Mouse (Mus musculus) intestine, embryonic 16.5 days (tissue): Measurements from ENCODE around the gene Kcnmb4. TPM values are rescaled to one million over a fixed set of nuclear protein-coding genes. Genes with fewer than 3 reads are reported as not detected.

Experiments
- ATAC-seq: fragments of 200-750 bp; cut with Nextera tagmentation; 2 replicates; pipeline ENCODE4 v1.8.0; 2017; ENCODE audit warnings: moderate TSS enrichment, moderate library complexity
- H3K27ac ChIP-seq: fragments of 300-500 bp; sonication (generic); 2 replicates; pipeline ENCODE4 v1.5.1; 2014; ENCODE audit warnings: mild to moderate bottlenecking, low read length
- H3K27me3 ChIP-seq: fragments of 300-500 bp; sonication (generic); replicated peaks from 2 replicates; pipeline ENCODE4 v1.6.1; 2014; ENCODE audit warnings: low read length, control low read depth, mixed read lengths; ENCODE audit not compliant: control insufficient read depth, insufficient read depth
- H3K36me3 ChIP-seq: fragments of 300-500 bp; sonication (generic); 2 replicates; pipeline ENCODE4 v1.6.1; 2014; ENCODE audit warnings: low read length, control low read depth; ENCODE audit not compliant: control insufficient read depth, insufficient read depth
- H3K4me1 ChIP-seq: fragments of 300-500 bp; sonication (generic); 2 replicates; pipeline ENCODE4 v1.6.1; 2014; ENCODE audit warnings: low read length, control low read depth, mixed read lengths; ENCODE audit not compliant: control insufficient read depth, insufficient read depth
- H3K4me2 ChIP-seq: fragments of 300-500 bp; sonication (generic); 2 replicates; pipeline ENCODE4 v1.6.1; 2014; ENCODE audit warnings: low read depth, low read length, control low read depth
- H3K4me3 ChIP-seq: fragments of 300-500 bp; sonication (generic); 2 replicates; pipeline ENCODE4 v1.5.1; 2014; ENCODE audit warnings: mild to moderate bottlenecking, low read length
- H3K9ac ChIP-seq: fragments of 300-500 bp; sonication (generic); 2 replicates; pipeline ENCODE4 v1.6.1; 2014; ENCODE audit warnings: low read depth, low read length
- H3K9me3 ChIP-seq: fragments of 300-500 bp; sonication (generic); 2 replicates; pipeline ENCODE4 v1.6.1; 2016; ENCODE audit warnings: low read length, control low read depth; ENCODE audit not compliant: control insufficient read depth
- WGBS: fragments of 180-500 bp; shearing (Covaris S2); extraction: QIAGEN DNeasy Blood & Tissue Kit; methylation state at CpG from one replicate; pipeline ENCODE4 v1.1.7; 2014; 5-methylcytosine and 5-hydroxymethylcytosine counted together
- polyA plus RNA-seq: library from polyadenylated mRNA; unstranded; fragments of >200 nt; fragmentation: Nextera tagmentation; extraction: Ambion mirVana; gene quantifications from 2 replicates; pipeline ENCODE4 v1.2.1, GENCODE M21; 2015

The Kcnmb4 gene
- polyA plus RNA-seq, 1 experiment from 2014 or later, result 1.9 TPM

- Histone ChIP-seq H3K9me3 (no peaks in the 10 kb centered on the region), H3K4me3 (no peak overlapping the region), H3K27ac (no peak overlapping the region), H3K36me3 (no peaks in the 10 kb centered on the region), H3K27me3 (no peaks in the 10 kb centered on the region), H3K9ac (no peak overlapping the region), H3K4me1 (no peaks in the 10 kb centered on the region), H3K4me2 (peak overlapping the region; percentile 12; the same call in 1 of the 2 replicates)
- WGBS, result 25% methylated on average over 14 of the region's 14 CpGs
- no peak for ATAC-seq
Observed at GRCm38 (mm10) chr10:116397573-116397972, 76.1 kb downstream of the Kcnmb4 start.

GRCm38 (mm10) chr10:116396966-116397365, 76.7 kb downstream of the Kcnmb4 start:
- no peaks in the 10 kb centered on the region; the same call in 1 of the 2 replicates for H3K27me3 ChIP-seq
- no peak for ATAC-seq
- H3K4me3 ChIP-seq, result no peak overlapping the region
- H3K4me2 ChIP-seq, result no peak overlapping the region
- H3K36me3 ChIP-seq, result no peaks in the 10 kb centered on the region
- no peak overlapping the region for H3K27ac ChIP-seq
- no peaks in the 10 kb centered on the region for H3K4me1 ChIP-seq
- no peak overlapping the region for H3K9ac ChIP-seq
- WGBS, result 84% methylated on average over 13 of the region's 13 CpGs
- H3K9me3 ChIP-seq, result no peaks in the 10 kb centered on the region

GRCm38 (mm10) chr10:116396279-116396678, 77.4 kb downstream of the Kcnmb4 start:
- H3K9ac ChIP-seq, result no peak overlapping the region
- H3K4me2 ChIP-seq, result no peak overlapping the region
- no peak overlapping the region for H3K4me3 ChIP-seq
- no peaks in the 10 kb centered on the region for H3K9me3 ChIP-seq
- WGBS, result 71% methylated on average over 5 of the region's 5 CpGs
- H3K27ac ChIP-seq, result no peak overlapping the region
- no peaks in the 10 kb centered on the region; the same call in 1 of the 2 replicates for H3K27me3 ChIP-seq
- H3K4me1 ChIP-seq, result no peaks in the 10 kb centered on the region
- no peaks in the 10 kb centered on the region for H3K36me3 ChIP-seq
- no peak for ATAC-seq

GRCm38 (mm10) chr10:116394585-116394984, 79.1 kb downstream of the Kcnmb4 start:
- Histone ChIP-seq H3K27ac (no peak overlapping the region), H3K36me3 (no peaks in the 10 kb centered on the region), H3K9me3 (no peaks in the 10 kb centered on the region), H3K9ac (no peak overlapping the region), H3K27me3 (no peaks in the 10 kb centered on the region; the same call in 1 of the 2 replicates), H3K4me3 (no peak overlapping the region), H3K4me2 (no peak overlapping the region), H3K4me1 (no peaks in the 10 kb centered on the region)
- WGBS, result 42% methylated on average over 4 of the region's 4 CpGs
- no peak for ATAC-seq

DNA sequence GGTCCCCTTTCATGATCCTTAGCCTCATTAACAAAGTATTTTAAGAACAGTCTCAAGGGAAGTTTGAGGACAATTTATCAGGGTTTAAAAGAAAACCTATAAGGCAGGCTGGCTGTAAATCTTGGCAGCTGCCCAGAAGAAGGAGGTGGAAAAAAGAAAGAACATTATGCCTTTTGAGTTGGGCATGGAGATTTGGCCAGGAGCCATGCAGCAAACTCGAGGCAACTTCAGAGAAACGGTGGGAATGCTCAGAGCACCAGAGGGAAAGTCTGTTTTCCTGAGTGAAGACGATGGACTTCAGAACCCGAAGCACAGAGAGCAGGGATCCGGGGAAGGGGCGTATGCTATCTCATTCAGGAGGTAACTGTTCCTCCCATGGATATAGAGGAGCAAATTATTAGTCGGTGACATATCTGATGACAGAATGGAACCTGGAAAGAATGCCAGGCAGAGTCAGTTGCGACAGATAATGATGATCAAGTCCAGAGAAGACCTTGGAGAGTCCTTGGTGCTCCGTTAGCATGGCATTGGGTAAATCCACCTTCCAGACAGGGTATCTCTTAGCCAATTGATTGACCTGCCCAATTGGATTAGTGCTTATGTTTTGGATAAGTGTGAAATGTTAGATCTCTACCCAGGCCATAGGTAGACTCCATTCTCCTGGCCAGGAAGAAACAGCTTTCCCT, 79.7 kb downstream of the Kcnmb4 start:
- H3K27me3 ChIP-seq, result no peaks in the 10 kb centered on the region; the same call in 1 of the 2 replicates
- no peaks in the 10 kb centered on the region for H3K36me3 ChIP-seq
- no peaks in the 10 kb centered on the region for H3K9me3 ChIP-seq
- H3K9ac ChIP-seq, result no peak overlapping the region
- no peak overlapping the region for H3K4me3 ChIP-seq
- H3K4me2 ChIP-seq, result no peak overlapping the region
- no peak for ATAC-seq
- H3K4me1 ChIP-seq, result no peaks in the 10 kb centered on the region
- H3K27ac ChIP-seq, result no peak overlapping the region
- WGBS, result 73% methylated on average over 9 of the region's 9 CpGs

DNA sequence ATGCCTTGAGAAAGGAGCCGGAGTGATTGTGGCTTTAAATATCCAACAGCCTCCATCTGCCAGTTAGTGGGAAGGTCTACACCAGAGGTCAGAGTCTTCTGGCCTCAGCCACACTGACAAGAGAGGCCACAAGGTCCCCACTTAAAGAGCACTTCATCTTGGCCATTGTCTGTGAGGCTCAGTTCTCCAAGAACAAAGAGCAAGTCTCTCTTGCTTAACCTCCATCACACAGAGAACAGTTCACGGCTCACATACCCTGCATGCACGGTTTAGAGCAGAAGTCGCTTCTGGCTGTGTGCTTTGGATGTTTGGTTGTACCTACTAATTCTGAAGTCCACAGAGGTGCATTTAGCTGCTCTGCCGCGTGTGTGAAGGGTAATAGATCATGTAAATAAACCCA, 84.8 kb downstream of the Kcnmb4 start:
- no peak for ATAC-seq
- Histone ChIP-seq H3K27ac (no peak overlapping the region), H3K4me2 (no peak overlapping the region), H3K4me1 (no peaks in the 10 kb centered on the region; the same call in 1 of the 2 replicates), H3K27me3 (no peaks in the 10 kb centered on the region; the same call in 1 of the 2 replicates), H3K36me3 (no peaks in the 10 kb centered on the region), H3K9ac (no peak overlapping the region), H3K9me3 (no peaks in the 10 kb centered on the region), H3K4me3 (no peak overlapping the region)
- WGBS, result 64% methylated on average over 6 of the region's 6 CpGs

DNA sequence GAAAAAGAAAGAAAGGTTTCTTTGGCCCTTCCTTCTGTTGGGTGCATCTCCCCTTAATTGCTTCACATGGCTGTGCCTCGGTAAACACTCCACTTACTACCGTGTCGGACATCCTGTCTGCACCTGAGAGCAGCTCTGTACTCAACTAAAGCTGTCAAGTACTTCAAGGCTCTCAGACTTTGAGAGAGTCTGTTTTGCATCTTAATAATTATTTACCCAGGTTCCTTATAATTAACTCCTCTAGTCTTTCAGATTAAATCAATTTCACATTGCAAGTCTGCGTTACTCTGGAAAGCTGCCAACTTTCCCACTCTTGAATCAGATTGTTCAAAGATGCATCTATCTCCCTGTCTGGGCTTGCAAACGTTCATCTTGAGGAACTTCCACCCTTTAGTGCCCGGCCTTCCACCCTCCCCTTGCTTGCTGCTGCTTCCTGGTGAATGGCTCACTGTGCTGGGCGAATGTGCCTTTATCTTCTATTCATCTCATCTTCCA, 87.2 kb downstream of the Kcnmb4 start:
- H3K4me3 ChIP-seq, result no peak overlapping the region
- no peak overlapping the region for H3K27ac ChIP-seq
- no peaks in the 10 kb centered on the region for H3K9me3 ChIP-seq
- no peak overlapping the region for H3K9ac ChIP-seq
- H3K36me3 ChIP-seq, result no peaks in the 10 kb centered on the region
- WGBS, result 31% methylated on average over 7 of the region's 7 CpGs
- H3K4me1 ChIP-seq, result no peaks in the 10 kb centered on the region; the same call in 1 of the 2 replicates
- H3K4me2 ChIP-seq, result no peak overlapping the region
- no peaks in the 10 kb centered on the region for H3K27me3 ChIP-seq
- ATAC-seq, result no peak

GRCm38 (mm10) chr10:116384401-116384800, 89.3 kb downstream of the Kcnmb4 start:
- H3K4me1 ChIP-seq, result no peaks in the 10 kb centered on the region; the same call in 1 of the 2 replicates
- H3K36me3 ChIP-seq, result no peaks in the 10 kb centered on the region
- 73% methylated on average over 4 of the region's 4 CpGs for WGBS
- no peak overlapping the region for H3K4me2 ChIP-seq
- H3K27ac ChIP-seq, result no peak overlapping the region
- no peak for ATAC-seq
- no peak overlapping the region for H3K9ac ChIP-seq
- no peaks in the 10 kb centered on the region for H3K9me3 ChIP-seq
- H3K4me3 ChIP-seq, result no peak overlapping the region
- no peaks in the 10 kb centered on the region for H3K27me3 ChIP-seq

DNA sequence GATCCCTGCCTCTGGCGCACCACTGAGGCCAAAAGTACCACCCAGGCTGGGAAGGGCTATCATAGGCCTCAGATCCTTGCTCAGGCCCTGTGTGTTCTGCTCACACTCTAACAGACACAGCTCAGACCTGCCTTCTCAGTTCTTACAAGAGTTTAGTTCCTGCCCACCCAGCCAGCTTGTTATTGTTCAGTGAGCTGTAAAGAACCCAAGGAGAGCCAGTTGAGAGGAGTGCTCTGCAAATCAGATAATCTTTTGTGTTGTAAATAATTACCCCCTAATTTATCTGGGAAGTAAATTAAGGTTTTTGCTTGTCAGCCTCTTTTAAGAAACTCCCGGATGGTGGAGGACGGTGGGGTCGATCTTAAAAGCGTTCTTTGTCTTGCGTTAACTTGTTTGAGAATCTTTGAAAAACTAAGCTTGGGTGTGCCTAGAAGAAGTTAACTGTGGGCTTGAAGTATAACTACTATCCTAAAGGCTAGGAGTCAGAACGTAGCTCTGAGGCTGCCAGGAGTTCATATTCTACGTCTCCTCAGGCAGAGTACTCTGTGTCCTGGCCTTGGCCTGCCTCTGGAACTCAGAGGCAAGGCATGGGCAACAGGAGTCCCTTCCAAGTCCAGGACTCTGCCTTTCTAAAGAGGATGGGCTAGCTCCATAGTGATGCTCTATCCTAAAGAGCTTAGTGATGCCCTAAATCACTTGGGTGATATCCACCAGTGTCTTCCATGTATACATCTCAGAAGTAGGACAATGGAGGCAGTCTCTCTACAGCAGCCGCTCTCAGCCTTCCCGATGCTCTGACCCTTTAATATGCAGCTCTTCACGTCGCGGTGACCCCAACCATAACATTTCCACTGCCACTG, 90.6 kb downstream of the Kcnmb4 start:
- H3K27ac ChIP-seq, result no peak overlapping the region
- no peak overlapping the region for H3K4me3 ChIP-seq
- no peaks in the 10 kb centered on the region for H3K27me3 ChIP-seq
- H3K4me1 ChIP-seq, result no peaks in the 10 kb centered on the region; the same call in 1 of the 2 replicates
- H3K9ac ChIP-seq, result no peak overlapping the region
- 69% methylated on average over 13 of the region's 13 CpGs for WGBS
- H3K4me2 ChIP-seq, result no peak overlapping the region
- no peak for ATAC-seq
- H3K36me3 ChIP-seq, result no peaks in the 10 kb centered on the region
- H3K9me3 ChIP-seq, result no peaks in the 10 kb centered on the region
